Mouse (Mus musculus): ENCODE measurements around the gene Smad6. TPM values are rescaled to one million over a fixed set of nuclear protein-coding genes. Genes with fewer than 3 reads are reported as not detected.

Gene Smad6
- polyA plus RNA-seq (2011; ENCODE audit: insufficient read depth, insufficient read length, low replicate concordance, missing spikeins), result 0.97 and 1.3 TPM in 2 replicates

DNA sequence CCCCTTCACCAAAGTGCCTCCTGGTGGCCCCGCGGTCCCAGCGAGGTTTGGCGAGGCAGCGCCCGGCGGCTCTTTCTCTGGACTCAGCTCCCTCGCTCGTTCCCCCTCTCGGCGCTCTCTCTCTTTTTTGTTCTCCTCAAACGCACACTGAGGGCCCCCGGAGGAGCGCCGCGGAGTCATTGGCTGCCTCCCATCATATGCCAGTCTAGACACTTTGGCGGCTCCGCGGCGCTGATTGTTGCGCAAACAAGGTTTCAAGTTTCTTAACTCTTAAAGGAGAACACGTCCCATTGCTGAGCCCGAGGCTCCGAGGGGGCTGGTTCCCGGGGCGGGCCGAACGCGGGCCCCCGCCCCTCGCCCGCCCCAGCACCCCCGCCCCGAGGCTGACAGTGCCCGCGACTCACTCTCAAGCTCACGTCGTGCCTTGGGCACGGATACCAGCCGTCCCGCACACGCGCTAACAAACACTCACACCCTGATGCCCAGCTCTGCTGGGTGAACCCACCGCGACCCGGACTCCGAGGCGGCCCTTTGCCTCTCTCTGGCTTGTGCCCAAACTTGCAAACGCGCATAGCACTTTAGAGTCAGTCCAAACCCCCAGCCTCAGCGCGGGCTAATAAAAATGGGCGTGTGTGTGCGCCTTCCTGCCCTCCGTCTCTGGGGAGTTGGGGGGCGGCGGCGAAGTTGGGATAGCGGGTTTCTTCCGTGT lies at the start of gene Smad6:
TSS of gene Smad6 (minus strand) at position 207 of the 709 bp plus-strand sequence.
- Histone ChIP-seq H3K4me1 (ENCODE audit: control insufficient read depth, insufficient read depth, low read length) (no peaks in the 10 kb centered on the region; the same call in 1 of the 2 replicates), H3K27ac (ENCODE audit: control insufficient read depth, insufficient read depth, low read depth, low read length, poor library complexity) (peak within 1 kb of the TSS; percentile 34; the same call in 1 of the 2 replicates)
- WGBS, result under 1% methylated on average over 60 of the region's 60 CpGs

DNA sequence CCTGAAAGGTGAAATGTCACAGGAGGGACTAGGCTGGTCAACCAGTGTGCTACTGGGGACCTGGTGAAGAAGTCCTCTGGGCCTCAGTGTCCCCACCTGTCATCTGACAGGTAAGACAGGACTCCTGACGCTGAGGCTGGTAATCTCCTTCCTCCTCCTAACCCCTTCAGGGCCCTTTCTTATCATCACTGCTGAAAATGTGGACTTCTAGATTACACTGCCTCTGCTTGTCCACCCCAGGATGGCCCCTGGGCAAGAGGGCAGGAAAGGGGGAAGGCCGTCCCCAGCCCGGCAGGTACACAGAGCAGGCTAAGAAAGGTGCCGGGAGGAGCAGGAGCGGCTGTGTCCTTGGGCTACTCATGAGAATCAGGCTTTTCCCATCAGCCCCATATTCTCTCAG lies 48.8 kb upstream of the Smad6 start:
- H3K4me3 ChIP-seq (replicated peaks; ENCODE audit: control insufficient read depth, low read depth, low read length), result no peak overlapping the region
- TF ChIP-seq POLR2A (IDR thresholded peaks at IDR 0.05; ENCODE audit: borderline replicate concordance, control insufficient read depth, low read depth, low read length) (no peak), CTCF (IDR thresholded peaks at IDR 0.05; ENCODE audit: control insufficient read depth, insufficient read depth, low read length) (no peak)
- no peak overlapping the region for H3K27ac ChIP-seq (ENCODE audit: control insufficient read depth, insufficient read depth, low read depth, low read length, poor library complexity)
- WGBS, result 76% methylated on average over 5 of the region's 5 CpGs
- no peaks in the 10 kb centered on the region for H3K4me1 ChIP-seq (ENCODE audit: control insufficient read depth, insufficient read depth, low read length)

More for the DNA sequence above, at the start of gene Smad6:
- peak within 1 kb of the TSS; percentile 40 for H3K4me3 ChIP-seq (replicated peaks; ENCODE audit: control insufficient read depth, low read depth, low read length)
- TF ChIP-seq POLR2A (IDR thresholded peaks at IDR 0.05; ENCODE audit: borderline replicate concordance, control insufficient read depth, low read depth, low read length), result peak; percentile 21; the same call in 1 of the 2 replicates
- TF ChIP-seq CTCF (IDR thresholded peaks at IDR 0.05; ENCODE audit: control insufficient read depth, insufficient read depth, low read length), result no peak

DNA sequence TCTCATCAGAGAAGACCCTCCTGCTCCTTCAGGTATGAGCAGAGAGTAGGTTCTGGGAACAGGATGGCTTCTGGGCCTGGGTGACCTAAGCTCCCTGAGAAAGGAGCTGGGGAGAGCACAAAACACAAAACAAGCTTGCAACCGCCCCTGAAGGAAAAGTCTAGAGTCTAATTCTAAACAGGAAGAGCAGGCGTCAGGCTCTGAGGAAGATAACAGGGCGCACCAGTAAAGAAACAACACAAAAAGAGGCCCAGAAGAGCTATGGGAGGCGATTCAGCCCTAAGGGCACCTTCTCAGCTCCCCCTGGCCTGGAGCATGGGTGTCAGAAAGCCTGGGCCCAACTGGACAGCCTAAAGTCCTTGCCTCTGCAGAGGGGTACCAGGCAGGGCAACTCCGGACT lies 47.3 kb upstream of the Smad6 start:
- H3K4me1 ChIP-seq (ENCODE audit: control insufficient read depth, insufficient read depth, low read length), result no peaks in the 10 kb centered on the region
- 56% methylated on average over 5 of the region's 5 CpGs for WGBS
- TF ChIP-seq POLR2A (IDR thresholded peaks at IDR 0.05; ENCODE audit: borderline replicate concordance, control insufficient read depth, low read depth, low read length), result no peak
- no peak for TF ChIP-seq CTCF (IDR thresholded peaks at IDR 0.05; ENCODE audit: control insufficient read depth, insufficient read depth, low read length)
- H3K27ac ChIP-seq (ENCODE audit: control insufficient read depth, insufficient read depth, low read depth, low read length, poor library complexity), result no peak overlapping the region
- no peak overlapping the region for H3K4me3 ChIP-seq (replicated peaks; ENCODE audit: control insufficient read depth, low read depth, low read length)

- 100% methylated on average over 1 of the region's 1 CpGs for WGBS
- no peaks in the 10 kb centered on the region for H3K4me1 ChIP-seq (ENCODE audit: control insufficient read depth, insufficient read depth, low read length)
- no peak overlapping the region for H3K4me3 ChIP-seq (replicated peaks; ENCODE audit: control insufficient read depth, low read depth, low read length)
- no peak overlapping the region for H3K27ac ChIP-seq (ENCODE audit: control insufficient read depth, insufficient read depth, low read depth, low read length, poor library complexity)
- TF ChIP-seq POLR2A (IDR thresholded peaks at IDR 0.05; ENCODE audit: borderline replicate concordance, control insufficient read depth, low read depth, low read length), result no peak
- no peak for TF ChIP-seq CTCF (IDR thresholded peaks at IDR 0.05; ENCODE audit: control insufficient read depth, insufficient read depth, low read length)
Measured at GRCm38 (mm10) chr9:64068571-64068970, 46.7 kb upstream of the Smad6 start.

DNA sequence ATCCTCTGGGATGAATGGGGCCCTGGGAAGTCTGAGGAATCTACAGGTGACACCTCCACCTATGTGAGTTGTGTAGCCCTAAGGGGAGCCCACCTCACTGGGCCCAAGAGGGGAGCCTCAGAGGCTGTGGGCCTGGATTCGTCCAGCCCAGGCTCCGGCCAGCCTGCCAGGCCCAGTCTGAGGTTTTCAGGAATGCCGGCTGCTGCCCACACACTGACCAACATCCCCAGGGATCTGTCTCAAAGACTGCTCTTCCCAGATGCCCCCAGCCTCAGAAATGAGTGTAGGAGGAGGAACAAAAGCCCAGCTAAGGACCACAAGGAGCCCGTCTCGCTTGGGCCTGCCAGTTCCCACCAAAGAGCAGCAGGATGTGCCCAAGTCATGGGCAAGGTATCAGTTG lies 45.9 kb upstream of the Smad6 start:
- WGBS, result 93% methylated on average over 5 of the region's 5 CpGs
- H3K4me3 ChIP-seq (replicated peaks; ENCODE audit: control insufficient read depth, low read depth, low read length), result no peak overlapping the region
- H3K27ac ChIP-seq (ENCODE audit: control insufficient read depth, insufficient read depth, low read depth, low read length, poor library complexity), result no peak overlapping the region
- TF ChIP-seq POLR2A (IDR thresholded peaks at IDR 0.05; ENCODE audit: borderline replicate concordance, control insufficient read depth, low read depth, low read length) (no peak), CTCF (IDR thresholded peaks at IDR 0.05; ENCODE audit: control insufficient read depth, insufficient read depth, low read length) (no peak)
- H3K4me1 ChIP-seq (ENCODE audit: control insufficient read depth, insufficient read depth, low read length), result no peaks in the 10 kb centered on the region

- Histone ChIP-seq H3K27ac (ENCODE audit: control insufficient read depth, insufficient read depth, low read depth, low read length, poor library complexity) (no peak overlapping the region), H3K4me1 (ENCODE audit: control insufficient read depth, insufficient read depth, low read length) (peaks cover 1% of the 10 kb centered on the region; the same call in 1 of the 2 replicates), H3K4me3 (replicated peaks; ENCODE audit: control insufficient read depth, low read depth, low read length) (peak overlapping the region; percentile 21)
- no peak for TF ChIP-seq CTCF (IDR thresholded peaks at IDR 0.05; ENCODE audit: control insufficient read depth, insufficient read depth, low read length)
- TF ChIP-seq POLR2A (IDR thresholded peaks at IDR 0.05; ENCODE audit: borderline replicate concordance, control insufficient read depth, low read depth, low read length), result no peak
- WGBS, result 4% methylated on average over 30 of the region's 30 CpGs
Measured at GRCm38 (mm10) chr9:64060033-64060539, 38.2 kb upstream of the Smad6 start.

- no peak for TF ChIP-seq POLR2A (IDR thresholded peaks at IDR 0.05; ENCODE audit: borderline replicate concordance, control insufficient read depth, low read depth, low read length)
- TF ChIP-seq CTCF (IDR thresholded peaks at IDR 0.05; ENCODE audit: control insufficient read depth, insufficient read depth, low read length), result no peak
- Histone ChIP-seq H3K4me1 (ENCODE audit: control insufficient read depth, insufficient read depth, low read length) (peaks cover 1% of the 10 kb centered on the region; the same call in 1 of the 2 replicates), H3K4me3 (replicated peaks; ENCODE audit: control insufficient read depth, low read depth, low read length) (no peak overlapping the region), H3K27ac (ENCODE audit: control insufficient read depth, insufficient read depth, low read depth, low read length, poor library complexity) (no peak overlapping the region)
- WGBS, result 54% methylated on average over 7 of the region's 7 CpGs
Measured at GRCm38 (mm10) chr9:64057903-64058650, 36.2 kb upstream of the Smad6 start.

DNA sequence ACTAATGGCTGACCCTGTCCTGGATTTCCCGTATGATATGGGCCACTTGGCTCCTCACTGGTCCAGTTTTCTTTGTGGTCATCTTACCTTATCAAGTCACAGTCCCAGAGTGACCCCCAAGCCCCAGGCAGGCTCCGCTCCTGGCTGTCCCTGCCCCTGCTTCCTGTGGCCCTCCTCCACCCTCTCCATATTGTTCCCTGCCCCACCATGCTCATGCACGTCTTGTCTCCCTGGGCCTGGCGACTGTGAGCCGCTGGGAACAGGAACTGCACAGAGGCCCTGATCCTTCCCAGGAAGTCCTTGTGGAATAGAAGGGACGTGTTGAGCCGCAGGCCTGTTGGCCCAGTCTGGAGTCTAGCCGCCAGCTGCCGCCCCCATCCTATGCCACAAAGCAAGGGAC lies 33.3 kb upstream of the Smad6 start:
- Histone ChIP-seq H3K4me1 (ENCODE audit: control insufficient read depth, insufficient read depth, low read length) (peaks cover 3% of the 10 kb centered on the region; the same call in 1 of the 2 replicates), H3K27ac (ENCODE audit: control insufficient read depth, insufficient read depth, low read depth, low read length, poor library complexity) (no peak overlapping the region), H3K4me3 (replicated peaks; ENCODE audit: control insufficient read depth, low read depth, low read length) (no peak overlapping the region)
- 78% methylated on average over 9 of the region's 9 CpGs for WGBS
- TF ChIP-seq POLR2A (IDR thresholded peaks at IDR 0.05; ENCODE audit: borderline replicate concordance, control insufficient read depth, low read depth, low read length) (no peak), CTCF (IDR thresholded peaks at IDR 0.05; ENCODE audit: control insufficient read depth, insufficient read depth, low read length) (no peak)
